Mouse (Mus musculus) embryonic fibroblast, embryonic 13.5 days (primary cell): ENCODE data around the gene Adcyap1r1. TPM values are rescaled to one million over a fixed set of nuclear protein-coding genes. Genes with fewer than 3 reads are reported as not detected.

Experiments
- H3K27ac ChIP-seq: 2 replicates; pipeline ENCODE4 v1.5.1; 2012; ENCODE audit warnings: low read length, control low read depth, inconsistent platforms; ENCODE audit not compliant: insufficient read depth
- H3K4me1 ChIP-seq: 2 replicates; pipeline ENCODE4 v1.6.1; 2011; ENCODE audit warnings: low read length; ENCODE audit not compliant: control insufficient read depth, insufficient read depth
- H3K4me3 ChIP-seq: 2 replicates; pipeline ENCODE4 v1.5.1; 2011; ENCODE audit warnings: mild to moderate bottlenecking, control low read depth, low read length; ENCODE audit not compliant: insufficient read depth
- CTCF ChIP-seq: IDR thresholded peaks from 2 replicates; pipeline ENCODE4 v1.5.1; 2011; ENCODE audit warnings: mild to moderate bottlenecking, control low read depth, low read length, moderate library complexity, borderline replicate concordance; ENCODE audit not compliant: insufficient read depth
- POLR2A ChIP-seq: IDR thresholded peaks from 2 replicates; pipeline ENCODE4 v1.6.1; 2011; ENCODE audit warnings: low read depth, mild to moderate bottlenecking, control low read depth, low read length, moderate library complexity
- polyA plus RNA-seq: library from polyadenylated mRNA; stranded (reverse); fragments of >200 nt; gene quantifications from 2 replicates; pipeline ENCODE4 v1.2.4, GENCODE M21; 2011; ENCODE audit warnings: low read depth; ENCODE audit not compliant: missing spikeins, insufficient read length

Adcyap1r1 gene
- polyA plus RNA-seq, 1 experiment, result 1.5 TPM

DNA sequence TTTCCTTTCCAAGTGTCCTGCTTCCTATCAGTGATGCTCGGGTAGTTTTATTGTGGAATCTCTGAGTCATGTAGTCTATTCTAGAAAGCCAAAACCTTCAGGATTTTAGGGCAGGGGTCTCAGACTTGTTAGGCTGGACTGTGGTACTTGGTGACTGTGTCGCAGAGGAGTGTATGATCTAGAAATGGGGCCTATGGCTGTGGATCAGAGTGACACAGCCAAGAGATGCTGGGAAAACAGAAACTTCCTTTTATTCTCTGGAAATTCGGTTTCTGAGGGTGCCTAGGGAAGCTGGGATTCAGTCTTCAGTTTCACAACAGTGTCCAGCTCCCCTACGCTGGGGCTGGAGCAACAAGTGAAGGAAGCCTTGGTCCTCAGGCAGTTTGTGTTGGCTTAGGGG is 7.1 kb upstream of the Adcyap1r1 start:
- H3K4me1 ChIP-seq, result no peaks in the 10 kb centered on the region
- no peak overlapping the region for H3K27ac ChIP-seq
- H3K4me3 ChIP-seq, result no peak overlapping the region
- TF ChIP-seq POLR2A (no peak), CTCF (no peak)

DNA sequence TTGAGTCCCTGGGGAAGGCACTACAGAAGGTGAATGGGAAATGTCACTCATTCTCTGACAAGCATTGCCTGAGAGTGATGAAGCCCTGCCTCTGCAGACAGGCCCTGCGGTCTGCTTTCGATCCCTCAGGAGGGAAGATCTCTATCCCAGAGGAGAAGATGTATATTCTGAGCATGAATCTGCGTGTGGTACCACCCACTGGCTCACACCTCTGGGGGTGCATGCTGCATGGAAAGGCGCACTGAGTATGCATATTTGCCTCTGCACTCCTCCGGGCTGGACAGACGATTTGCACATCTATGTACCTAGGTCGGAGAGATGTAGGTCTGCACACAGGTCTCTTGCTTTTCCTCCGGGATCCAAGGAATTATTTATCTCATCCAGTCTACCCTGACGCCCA is 3.6 kb upstream of the Adcyap1r1 start:
- Histone ChIP-seq H3K4me3 (no peak overlapping the region), H3K4me1 (no peaks in the 10 kb centered on the region), H3K27ac (no peak overlapping the region)
- no peak for TF ChIP-seq CTCF
- no peak for TF ChIP-seq POLR2A

DNA sequence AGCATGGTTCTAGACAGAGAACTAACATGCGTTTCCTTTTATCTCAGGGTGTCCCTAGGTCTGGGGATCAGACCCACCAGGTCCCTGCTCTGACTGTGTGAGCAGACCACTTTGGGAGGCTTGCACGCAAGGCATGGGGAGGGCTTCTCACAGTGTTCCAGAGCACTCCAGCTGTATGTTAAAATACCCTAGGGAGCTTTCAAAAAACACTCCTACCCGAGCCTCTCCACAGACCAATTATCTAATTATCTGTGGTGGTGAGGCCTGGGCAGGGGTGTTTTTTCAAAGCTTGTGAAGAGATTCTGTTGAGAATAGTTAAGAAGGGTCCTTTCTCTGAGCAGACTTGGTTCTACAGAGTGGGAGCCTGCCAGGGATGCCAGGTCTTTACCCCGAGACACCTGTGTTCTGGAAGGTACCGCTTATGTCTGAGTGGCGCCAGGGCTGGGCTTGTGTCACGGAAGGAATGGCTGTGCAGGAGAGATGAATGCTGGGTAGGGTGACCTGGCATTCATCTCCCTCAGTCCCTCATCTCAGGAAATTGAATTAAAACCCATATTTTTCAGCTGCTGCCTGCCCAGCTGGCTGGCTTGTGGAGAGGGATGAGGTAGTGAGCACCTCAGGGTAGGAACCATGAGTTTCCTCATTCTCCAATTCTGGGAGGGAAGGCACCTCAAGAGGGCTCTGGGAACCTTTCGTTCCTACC is 2.7 kb upstream of the Adcyap1r1 start:
- Histone ChIP-seq H3K27ac (no peak overlapping the region), H3K4me3 (no peak overlapping the region), H3K4me1 (no peaks in the 10 kb centered on the region)
- no peak for TF ChIP-seq CTCF
- no peak for TF ChIP-seq POLR2A

DNA sequence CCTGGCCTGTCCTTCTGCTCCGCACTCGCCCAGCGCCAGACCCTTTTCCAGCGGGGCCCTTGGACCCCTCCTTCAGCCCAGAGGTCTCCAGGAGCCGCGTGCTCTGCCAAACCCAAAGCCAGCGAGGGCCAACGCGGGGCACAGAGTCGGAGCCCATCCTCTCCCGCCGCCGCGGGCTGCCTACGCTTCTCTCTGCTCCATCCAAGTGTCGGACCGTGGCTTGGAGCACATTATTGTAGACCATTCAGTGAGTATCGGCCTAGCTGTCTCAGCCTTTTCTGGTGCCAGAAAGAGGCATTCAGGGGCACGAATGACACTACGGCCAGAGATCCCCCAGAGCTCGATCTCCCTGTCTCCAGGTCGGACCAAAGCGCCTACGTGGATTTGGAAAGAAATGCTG is 603 bp downstream of the Adcyap1r1 start:
- H3K4me1 ChIP-seq, result peaks cover 2% of the 10 kb centered on the region; the same call in 1 of the 2 replicates
- TF ChIP-seq CTCF (no peak), POLR2A (no peak)
- peak overlapping the region; percentile 48 for H3K4me3 ChIP-seq
- no peak overlapping the region for H3K27ac ChIP-seq

DNA sequence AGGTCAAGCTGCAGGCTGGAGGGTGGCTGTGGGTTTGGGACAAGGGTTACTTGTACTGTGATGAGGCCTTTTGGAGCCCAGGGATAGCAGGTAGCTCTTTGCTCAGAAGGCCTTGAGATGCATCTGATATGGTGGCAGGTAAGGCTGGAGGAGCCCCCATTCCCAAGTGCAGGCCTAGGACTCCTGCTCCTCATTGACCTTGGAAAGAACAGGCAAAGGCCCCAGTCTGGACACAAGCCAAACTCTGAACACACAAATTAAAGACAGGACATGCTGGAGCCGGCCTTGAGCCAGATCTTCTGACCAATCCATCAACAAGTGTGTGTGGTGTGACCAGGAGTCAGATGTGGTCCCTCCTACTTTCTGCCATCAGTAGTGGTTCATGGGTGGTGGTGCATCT is 1.8 kb downstream of the Adcyap1r1 start:
- no peak for TF ChIP-seq POLR2A
- TF ChIP-seq CTCF, result no peak
- H3K4me1 ChIP-seq, result peaks cover 2% of the 10 kb centered on the region; the same call in 1 of the 2 replicates
- H3K4me3 ChIP-seq, result 0 out of 2 replicates have a peak overlapping the region, but pooled peaks have one; percentile 48
- H3K27ac ChIP-seq, result no peak overlapping the region

DNA sequence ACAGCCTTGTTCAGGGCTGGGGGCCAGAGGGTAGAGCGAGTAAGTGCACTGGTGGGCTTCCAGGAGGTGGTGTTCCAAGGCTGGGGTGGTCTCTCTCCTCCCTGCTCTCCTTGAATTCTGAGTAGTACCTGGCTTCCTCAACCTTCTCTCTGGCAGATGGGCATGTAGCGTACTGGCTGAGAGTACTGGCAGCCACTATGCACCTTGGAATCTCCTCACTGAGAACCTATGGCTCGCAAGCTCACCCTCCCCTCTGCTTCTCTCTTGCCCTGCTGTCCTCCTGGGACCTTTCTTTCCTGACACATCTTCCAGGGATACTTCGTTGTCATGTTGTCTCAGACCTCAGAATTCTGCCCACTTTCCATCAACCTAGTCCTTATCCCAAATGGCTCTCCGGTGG is 3.9 kb downstream of the Adcyap1r1 start:
- Histone ChIP-seq H3K4me1 (peaks cover 2% of the 10 kb centered on the region; the same call in 1 of the 2 replicates), H3K27ac (no peak overlapping the region), H3K4me3 (no peak overlapping the region)
- TF ChIP-seq CTCF, result no peak
- TF ChIP-seq POLR2A, result no peak

DNA sequence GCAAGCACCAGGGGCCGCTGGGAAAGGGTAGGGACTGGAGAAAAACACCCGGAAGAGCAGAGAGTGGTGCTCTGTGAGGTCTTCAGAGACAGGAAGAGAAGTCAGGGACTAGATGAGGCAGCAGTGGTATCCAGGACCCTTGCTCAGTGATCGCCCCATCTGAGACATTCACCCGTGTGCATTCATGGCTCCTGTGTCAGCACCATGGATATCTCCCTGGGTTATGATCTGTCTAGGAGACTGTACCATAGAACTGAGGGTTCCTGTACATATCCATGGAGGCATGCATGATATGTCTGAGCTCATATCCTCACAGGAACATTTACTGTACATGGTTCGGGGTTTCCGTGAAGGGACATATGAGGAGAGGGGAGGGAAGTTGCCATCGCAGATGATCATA is 5.9 kb downstream of the Adcyap1r1 start:
- H3K4me1 ChIP-seq, result peaks cover 2% of the 10 kb centered on the region; the same call in 1 of the 2 replicates
- no peak overlapping the region for H3K4me3 ChIP-seq
- no peak for TF ChIP-seq CTCF
- TF ChIP-seq POLR2A, result no peak
- no peak overlapping the region for H3K27ac ChIP-seq

DNA sequence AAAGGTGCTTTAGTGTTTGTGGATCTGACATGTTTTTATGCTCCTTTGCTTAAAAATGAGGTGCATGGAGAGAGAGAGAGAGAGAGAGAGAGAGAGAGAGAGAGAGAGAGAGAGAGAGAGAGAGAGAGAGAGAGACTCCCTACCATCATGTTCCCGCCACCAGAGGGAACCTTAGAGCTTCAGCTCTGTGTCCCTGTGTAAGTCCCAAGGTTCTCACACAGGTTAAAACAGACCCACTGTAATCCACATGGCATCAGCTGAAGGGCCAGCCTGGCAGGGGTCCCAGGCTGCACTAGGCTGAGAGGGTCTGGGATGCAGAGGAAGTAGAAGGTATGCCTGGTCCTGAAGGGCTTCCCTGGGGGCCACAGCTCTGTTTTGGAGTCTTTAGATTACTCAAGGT is 6.4 kb downstream of the Adcyap1r1 start:
- no peak overlapping the region for H3K27ac ChIP-seq
- peaks cover 2% of the 10 kb centered on the region; the same call in 1 of the 2 replicates for H3K4me1 ChIP-seq
- no peak for TF ChIP-seq POLR2A
- TF ChIP-seq CTCF, result no peak
- H3K4me3 ChIP-seq, result no peak overlapping the region

DNA sequence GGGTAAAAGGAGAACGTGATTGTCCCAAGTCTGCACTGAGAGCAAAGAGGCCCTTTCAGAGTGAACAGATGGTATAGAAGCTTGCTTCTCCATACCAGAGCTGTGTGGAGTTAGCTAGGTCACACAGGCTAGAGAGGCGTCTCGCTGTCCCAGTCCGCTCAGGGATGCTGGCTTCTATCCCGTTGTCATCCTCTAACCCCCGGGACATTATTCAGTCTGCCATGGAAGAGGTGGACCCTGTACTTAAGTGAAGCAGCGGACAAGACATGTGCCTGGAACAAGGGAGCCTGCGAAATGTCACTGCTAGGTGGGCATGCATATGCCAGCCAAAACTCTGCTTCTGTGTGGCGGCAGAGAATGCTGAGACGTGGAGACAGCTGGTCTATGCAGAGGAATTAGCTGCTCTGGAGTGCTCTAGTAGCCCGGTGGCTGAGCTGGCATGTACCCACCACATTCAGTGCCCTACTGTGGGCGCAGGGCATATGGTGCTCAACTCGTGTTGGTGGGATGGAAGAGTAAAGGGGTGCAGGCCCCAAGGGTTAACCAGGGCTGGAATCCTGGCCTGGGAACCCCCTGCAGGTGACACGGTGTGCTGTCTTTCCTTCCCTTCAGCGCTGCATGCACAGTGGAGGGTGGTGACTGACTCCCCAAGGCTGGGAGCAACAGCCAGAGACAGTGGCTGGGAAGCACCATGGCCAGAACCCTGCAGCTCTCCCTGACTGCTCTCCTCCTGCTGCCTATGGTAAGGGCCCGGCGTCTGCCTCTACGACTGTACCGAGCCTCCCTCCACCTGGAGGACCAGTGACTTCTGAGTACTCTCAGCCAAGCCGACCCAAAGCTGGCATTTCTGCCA is 8.0 kb downstream of the Adcyap1r1 start:
- Histone ChIP-seq H3K27ac (no peak overlapping the region), H3K4me3 (no peak overlapping the region), H3K4me1 (peaks cover 2% of the 10 kb centered on the region; the same call in 1 of the 2 replicates)
- TF ChIP-seq POLR2A (no peak), CTCF (no peak)

DNA sequence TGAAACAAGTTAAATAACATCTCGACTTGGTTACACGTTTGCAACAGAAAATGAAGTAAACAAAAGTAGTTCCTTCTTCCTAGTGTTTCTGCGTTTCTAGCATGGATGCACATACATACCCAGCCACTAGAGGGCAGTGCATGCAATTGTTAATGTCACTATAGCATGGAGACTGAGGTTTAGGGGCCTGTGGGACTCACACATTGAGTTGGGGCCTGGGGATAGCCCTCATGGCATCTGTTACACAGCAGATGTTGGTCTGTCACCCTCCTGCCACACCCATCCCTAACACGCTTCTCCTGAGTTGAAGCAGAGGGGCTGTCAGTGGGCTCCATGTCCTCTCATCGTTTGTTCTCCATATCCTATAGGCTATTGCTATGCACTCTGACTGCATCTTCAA is 9.4 kb downstream of the Adcyap1r1 start:
- no peak overlapping the region for H3K27ac ChIP-seq
- TF ChIP-seq POLR2A (no peak), CTCF (no peak)
- H3K4me3 ChIP-seq, result no peak overlapping the region
- peaks cover under 1% of the 10 kb centered on the region; the same call in 1 of the 2 replicates for H3K4me1 ChIP-seq
